Mouse (Mus musculus): ENCODE measurements around the gene B230219D22Rik.

- TF ChIP-seq MYOG (IDR thresholded peaks at IDR 0.05; ENCODE audit: control insufficient read depth, extremely low read depth, insufficient read length) (no peak), CTCF (IDR thresholded peaks at IDR 0.05; ENCODE audit: control insufficient read depth, insufficient read depth, insufficient read length) (no peak), USF1 (IDR thresholded peaks at IDR 0.05; ENCODE audit: low read depth) (no peak), MAX (IDR thresholded peaks at IDR 0.05) (no peak), FOSL1 (IDR thresholded peaks at IDR 0.05; ENCODE audit: insufficient read depth, low read length, poor library complexity, severe bottlenecking) (no peak)
Observed at GRCm38 (mm10) chr13:55693243-55693721, 358 bp downstream of the B230219D22Rik start.
